In the genomic region with DNA sequence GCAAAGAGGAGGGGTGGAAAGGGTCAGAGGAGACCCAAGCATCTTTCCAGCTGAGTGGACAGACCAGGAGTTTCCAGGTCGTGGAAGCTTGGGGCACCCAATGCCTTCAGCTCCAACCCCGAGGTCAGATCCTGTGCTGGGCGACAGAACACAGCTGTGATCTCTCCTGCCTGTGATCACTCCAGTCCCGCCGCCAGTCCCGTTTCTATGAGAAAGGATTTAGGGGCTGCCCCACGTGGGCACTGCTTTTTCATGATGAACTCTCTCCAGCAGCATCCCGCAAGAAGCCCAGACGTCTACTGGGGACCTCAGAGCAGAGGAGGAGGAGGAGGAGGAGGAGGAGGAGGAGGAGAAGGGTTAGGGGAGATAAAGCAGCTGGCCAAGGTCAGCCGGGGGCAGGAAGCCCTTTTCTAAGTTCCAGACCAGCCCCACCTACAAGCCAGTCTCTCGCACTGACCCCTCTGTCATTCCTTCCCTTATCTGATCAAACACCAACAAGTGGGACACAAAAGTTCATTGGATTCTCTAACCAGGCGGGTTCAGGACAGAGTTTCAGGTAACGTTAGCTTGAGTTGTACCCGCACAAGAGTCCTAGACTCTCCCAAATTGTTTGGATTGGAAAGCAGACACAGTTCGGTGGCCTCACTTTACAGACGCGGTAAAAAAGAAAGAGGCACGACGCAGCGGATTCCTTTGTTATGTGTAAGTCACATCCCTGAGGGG, we compare ENCODE assay signal across 2 mouse cellular contexts.
TF ChIP-seq lines count a peak whose summit lies in the region.

No protein-coding gene starts in this region.

TF ChIP-seq in CH12.LX, 34 proteins besides CTCF, POLR2A, EP300 and RAD21:
- no peak for TF ChIP-seq MYC (IDR thresholded peaks at IDR 0.05; ENCODE audit: low read depth, low read length)

TF ChIP-seq in MEL, 35 proteins besides CTCF, POLR2A, EP300 and RAD21:
- TF ChIP-seq USF1 (IDR thresholded peaks at IDR 0.05; ENCODE audit: low read depth, low read length) = no peak
- no peak for TF ChIP-seq ZMIZ1 (IDR thresholded peaks at IDR 0.05; ENCODE audit: low read depth, low read length)
- no peak for TF ChIP-seq NRF1 (IDR thresholded peaks at IDR 0.05; ENCODE audit: insufficient read depth, low read depth, low read length, poor library complexity, severe bottlenecking)
- no peak for TF ChIP-seq SIN3A (IDR thresholded peaks at IDR 0.05; ENCODE audit: low read length)
- no peak for TF ChIP-seq ZKSCAN1 (IDR thresholded peaks at IDR 0.05; ENCODE audit: low read depth, low read length)
- no peak for TF ChIP-seq E2F4 (IDR thresholded peaks at IDR 0.05; ENCODE audit: borderline replicate concordance, low read depth, low read length)
- no peak for TF ChIP-seq CHD1 (IDR thresholded peaks at IDR 0.05; ENCODE audit: low read depth, low read length)
- no peak for TF ChIP-seq MXI1 (IDR thresholded peaks at IDR 0.05; ENCODE audit: low read depth, low read length)
- no peak for TF ChIP-seq KAT2A (conservative IDR thresholded peaks at IDR 0.05; ENCODE audit: low read depth, low read length)
- no peak for TF ChIP-seq TAL1 (IDR thresholded peaks at IDR 0.05; ENCODE audit: low read length)
- TF ChIP-seq TBP (IDR thresholded peaks at IDR 0.05; ENCODE audit: low read depth, low read length) = no peak
- TF ChIP-seq NELFE (IDR thresholded peaks at IDR 0.05; ENCODE audit: low read depth, low read length) = no peak
- no peak for TF ChIP-seq ZC3H11A (IDR thresholded peaks at IDR 0.05; ENCODE audit: low read depth, low read length)
- TF ChIP-seq POLR2AphosphoS2 (IDR thresholded peaks at IDR 0.05; ENCODE audit: low read length) = no peak
- no peak for TF ChIP-seq SMC3 (IDR thresholded peaks at IDR 0.05; ENCODE audit: low read depth, low read length)
- TF ChIP-seq MYB (IDR thresholded peaks at IDR 0.05; ENCODE audit: low read depth, low read length) = no peak
